Mouse (Mus musculus): Measurements from ENCODE around the gene Tk1. TPM values are rescaled to one million over a fixed set of nuclear protein-coding genes. Genes with fewer than 3 reads are reported as not detected.

The Tk1 gene
- polyA plus RNA-seq, 1 experiment from 2014 or later, result 58.0 TPM

DNA sequence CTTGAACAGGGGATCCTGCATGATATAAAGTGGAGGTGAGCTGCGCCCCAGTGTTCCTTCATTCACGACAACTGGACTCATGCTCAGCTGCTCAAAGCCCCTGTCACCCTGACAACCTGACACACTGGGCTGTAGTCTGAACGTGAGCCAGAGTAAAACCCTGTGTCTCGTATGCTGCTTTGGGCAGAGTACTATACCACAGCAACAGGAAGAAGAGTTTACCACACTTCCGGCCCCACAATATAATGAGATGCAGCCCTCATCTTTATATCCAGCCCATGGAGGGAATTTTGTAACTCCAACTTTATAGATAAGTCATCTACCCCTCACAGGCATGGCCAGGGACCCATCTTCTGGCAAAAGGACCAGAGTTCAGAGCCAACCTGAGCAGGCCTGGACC, 48.8 kb downstream of the Tk1 start:
- Histone ChIP-seq H3K4me3 (ENCODE audit: low read depth, low read length) (no peak overlapping the region), H3K4me2 (replicated peaks; ENCODE audit: low read depth) (no peak overlapping the region), H3K9me3 (ENCODE audit: control insufficient read depth, low read length) (no peaks in the 10 kb centered on the region), H3K9ac (ENCODE audit: low read length) (no peak overlapping the region), H3K36me3 (ENCODE audit: control insufficient read depth, insufficient read depth, low read length) (0 out of 2 replicates have a peak, but pooled peaks cover 2% of the 10 kb centered on the region), H3K4me1 (replicated peaks; ENCODE audit: control insufficient read depth, insufficient read depth) (peaks cover 3% of the 10 kb centered on the region; the same call in 1 of the 2 replicates), H3K27ac (replicated peaks) (no peak overlapping the region), H3K27me3 (ENCODE audit: control insufficient read depth, insufficient read depth, low read length) (no peaks in the 10 kb centered on the region)
- ATAC-seq (ENCODE audit: low FRiP score, low TSS enrichment) (no peak), DNase-seq (ENCODE audit: low spot score) (no peak)
- no peak for TF ChIP-seq EP300 (optimal IDR thresholded peaks at IDR 0.05)
- no peak for TF ChIP-seq CTCF (IDR thresholded peaks at IDR 0.05; ENCODE audit: low read depth)
- WGBS, result 83% methylated on average over 5 of the region's 5 CpGs

DNA sequence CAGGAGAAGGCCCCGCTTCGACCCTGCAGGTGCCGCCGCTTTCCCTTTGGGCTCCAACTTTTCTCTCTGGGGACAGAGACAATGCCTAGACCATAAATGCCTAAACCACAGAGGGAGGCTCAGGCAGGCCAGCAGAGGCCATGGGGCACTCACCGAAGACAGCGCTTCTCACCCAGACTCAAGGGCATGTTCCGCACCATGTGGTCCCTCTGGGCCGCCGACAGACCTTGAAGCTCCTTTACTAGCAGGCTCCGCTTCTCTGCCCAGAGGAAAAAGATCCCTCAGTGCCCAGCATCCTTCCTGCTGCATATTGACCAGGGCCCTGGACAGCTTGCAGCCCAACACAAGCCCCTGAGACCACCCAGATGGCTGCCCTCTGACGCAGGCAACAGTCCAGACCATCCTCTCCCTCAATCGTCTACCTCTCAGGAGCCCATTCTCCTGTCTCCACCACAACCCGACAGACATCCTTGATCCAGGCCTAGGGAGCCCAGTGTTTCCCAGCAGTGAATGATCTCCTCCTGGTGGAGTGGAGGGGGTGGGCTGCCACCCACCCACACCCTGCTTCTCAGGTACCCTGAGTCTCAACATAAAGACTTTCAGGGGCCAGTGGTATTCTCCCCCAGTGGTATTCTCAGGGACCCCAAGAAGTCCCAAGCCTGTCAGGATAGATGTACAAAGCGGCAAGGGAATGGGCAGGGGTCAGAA, 49.7 kb downstream of the Tk1 start:
- Histone ChIP-seq H3K4me1 (replicated peaks; ENCODE audit: control insufficient read depth, insufficient read depth) (0 out of 2 replicates have a peak, but pooled peaks cover 3% of the 10 kb centered on the region), H3K4me3 (ENCODE audit: low read depth, low read length) (no peak overlapping the region), H3K27me3 (ENCODE audit: control insufficient read depth, insufficient read depth, low read length) (no peaks in the 10 kb centered on the region), H3K4me2 (replicated peaks; ENCODE audit: low read depth) (no peak overlapping the region), H3K27ac (replicated peaks) (no peak overlapping the region), H3K9me3 (ENCODE audit: control insufficient read depth, low read length) (no peaks in the 10 kb centered on the region), H3K36me3 (ENCODE audit: control insufficient read depth, insufficient read depth, low read length) (0 out of 2 replicates have a peak, but pooled peaks cover 2% of the 10 kb centered on the region), H3K9ac (ENCODE audit: low read length) (no peak overlapping the region)
- WGBS, result 91% methylated on average over 13 of the region's 14 CpGs
- ATAC-seq (ENCODE audit: low FRiP score, low TSS enrichment) (no peak), DNase-seq (ENCODE audit: low spot score) (no peak)
- TF ChIP-seq CTCF (IDR thresholded peaks at IDR 0.05; ENCODE audit: low read depth) (no peak), EP300 (optimal IDR thresholded peaks at IDR 0.05) (no peak)

DNA sequence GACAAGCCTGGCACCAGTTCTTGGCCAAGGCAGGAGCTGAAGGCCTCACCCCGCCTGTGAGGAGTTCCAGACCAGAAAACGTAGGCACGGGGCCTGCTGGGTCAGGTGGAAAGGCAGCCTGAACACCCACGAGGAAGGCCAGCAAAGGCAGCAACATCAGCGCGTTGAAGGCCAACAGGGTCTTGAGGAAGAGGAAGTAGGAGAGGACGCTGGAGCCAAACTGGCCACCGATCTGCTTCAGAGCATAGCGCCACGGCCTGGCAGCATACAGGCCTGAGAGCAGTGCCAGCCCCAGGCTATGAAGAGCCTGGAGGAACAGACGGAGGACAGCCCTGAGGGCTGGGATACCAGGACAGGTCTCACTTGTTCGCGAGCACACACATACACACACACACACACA, 50.4 kb downstream of the Tk1 start:
- ATAC-seq (ENCODE audit: low FRiP score, low TSS enrichment) (no peak), DNase-seq (ENCODE audit: low spot score) (no peak)
- Histone ChIP-seq H3K27me3 (ENCODE audit: control insufficient read depth, insufficient read depth, low read length) (no peaks in the 10 kb centered on the region), H3K4me1 (replicated peaks; ENCODE audit: control insufficient read depth, insufficient read depth) (no peaks in the 10 kb centered on the region), H3K36me3 (ENCODE audit: control insufficient read depth, insufficient read depth, low read length) (0 out of 2 replicates have a peak, but pooled peaks cover 2% of the 10 kb centered on the region), H3K9ac (ENCODE audit: low read length) (no peak overlapping the region), H3K4me3 (ENCODE audit: low read depth, low read length) (no peak overlapping the region), H3K4me2 (replicated peaks; ENCODE audit: low read depth) (no peak overlapping the region), H3K27ac (replicated peaks) (no peak overlapping the region), H3K9me3 (ENCODE audit: control insufficient read depth, low read length) (no peaks in the 10 kb centered on the region)
- WGBS, result 83% methylated on average over 13 of the region's 13 CpGs
- no peak for TF ChIP-seq CTCF (IDR thresholded peaks at IDR 0.05; ENCODE audit: low read depth)
- TF ChIP-seq EP300 (optimal IDR thresholded peaks at IDR 0.05), result no peak

DNA sequence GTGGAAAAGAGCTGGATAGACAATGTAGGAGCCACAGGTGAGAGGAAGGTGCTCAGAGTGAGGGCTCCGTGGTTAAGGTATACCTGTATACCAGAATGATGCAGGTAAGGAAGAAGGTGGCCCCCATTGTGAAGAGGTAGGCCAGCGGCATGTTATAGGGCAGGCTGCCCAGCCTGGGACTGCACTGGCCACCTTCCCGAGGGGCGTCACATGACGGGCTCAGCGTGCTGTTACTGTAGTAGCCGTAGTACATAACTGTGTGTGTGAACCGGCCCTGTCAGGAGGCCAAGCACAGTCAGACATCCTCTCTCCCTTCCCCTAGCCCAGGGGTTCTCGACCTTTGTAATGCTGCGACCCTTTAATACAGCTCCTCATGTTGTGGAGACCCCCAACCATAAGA, 51.0 kb downstream of the Tk1 start:
- Histone ChIP-seq H3K4me3 (ENCODE audit: low read depth, low read length) (no peak overlapping the region), H3K36me3 (ENCODE audit: control insufficient read depth, insufficient read depth, low read length) (0 out of 2 replicates have a peak, but pooled peaks cover 2% of the 10 kb centered on the region), H3K9me3 (ENCODE audit: control insufficient read depth, low read length) (no peaks in the 10 kb centered on the region), H3K9ac (ENCODE audit: low read length) (no peak overlapping the region), H3K4me2 (replicated peaks; ENCODE audit: low read depth) (no peak overlapping the region), H3K27me3 (ENCODE audit: control insufficient read depth, insufficient read depth, low read length) (no peaks in the 10 kb centered on the region), H3K4me1 (replicated peaks; ENCODE audit: control insufficient read depth, insufficient read depth) (no peaks in the 10 kb centered on the region), H3K27ac (replicated peaks) (no peak overlapping the region)
- 93% methylated on average over 10 of the region's 10 CpGs for WGBS
- DNase-seq (ENCODE audit: low spot score), result no peak
- ATAC-seq (ENCODE audit: low FRiP score, low TSS enrichment), result no peak
- TF ChIP-seq EP300 (optimal IDR thresholded peaks at IDR 0.05) (no peak), CTCF (IDR thresholded peaks at IDR 0.05; ENCODE audit: low read depth) (no peak)

GRCm38 (mm10) chr11:117772352-117772751, 53.5 kb downstream of the Tk1 start:
- no peak overlapping the region for H3K4me3 ChIP-seq (ENCODE audit: low read depth, low read length)
- H3K27me3 ChIP-seq (ENCODE audit: control insufficient read depth, insufficient read depth, low read length), result no peaks in the 10 kb centered on the region
- 94% methylated on average over 7 of the region's 7 CpGs for WGBS
- no peak overlapping the region for H3K27ac ChIP-seq (replicated peaks)
- DNase-seq (ENCODE audit: low spot score) (no peak), ATAC-seq (ENCODE audit: low FRiP score, low TSS enrichment) (no peak)
- H3K4me2 ChIP-seq (replicated peaks; ENCODE audit: low read depth), result no peak overlapping the region
- 0 out of 2 replicates have a peak, but pooled peaks cover 1% of the 10 kb centered on the region for H3K36me3 ChIP-seq (ENCODE audit: control insufficient read depth, insufficient read depth, low read length)
- H3K4me1 ChIP-seq (replicated peaks; ENCODE audit: control insufficient read depth, insufficient read depth), result no peaks in the 10 kb centered on the region
- no peak overlapping the region for H3K9ac ChIP-seq (ENCODE audit: low read length)
- no peaks in the 10 kb centered on the region for H3K9me3 ChIP-seq (ENCODE audit: control insufficient read depth, low read length)
- TF ChIP-seq EP300 (optimal IDR thresholded peaks at IDR 0.05), result no peak
- TF ChIP-seq CTCF (IDR thresholded peaks at IDR 0.05; ENCODE audit: low read depth), result no peak

DNA sequence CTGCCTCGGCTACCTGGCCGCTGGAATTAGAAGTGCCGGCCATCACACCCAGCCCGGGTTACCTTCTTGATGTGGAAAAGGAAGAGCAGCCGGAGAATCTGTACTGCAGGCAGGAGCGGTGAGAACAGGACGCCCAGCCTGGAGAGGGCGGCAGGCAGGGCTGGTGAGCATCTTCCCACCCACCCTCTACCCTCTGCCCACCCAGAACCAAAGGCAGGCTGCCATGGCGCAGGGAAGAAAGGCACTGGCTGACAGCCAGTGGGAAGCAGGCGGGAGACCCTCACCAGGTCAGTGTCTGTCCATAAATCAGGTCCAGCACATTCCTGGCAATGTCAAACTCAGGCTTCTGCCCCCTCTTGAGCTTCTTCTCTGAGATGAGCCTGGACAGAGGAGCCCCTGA, 55.5 kb downstream of the Tk1 start:
- ATAC-seq (ENCODE audit: low FRiP score, low TSS enrichment), result no peak

More for the DNA sequence above, 55.5 kb downstream of the Tk1 start:
- Histone ChIP-seq H3K4me3 (ENCODE audit: low read depth, low read length) (no peak overlapping the region), H3K4me1 (replicated peaks; ENCODE audit: control insufficient read depth, insufficient read depth) (no peaks in the 10 kb centered on the region), H3K27ac (replicated peaks) (no peak overlapping the region), H3K27me3 (ENCODE audit: control insufficient read depth, insufficient read depth, low read length) (no peaks in the 10 kb centered on the region), H3K9me3 (ENCODE audit: control insufficient read depth, low read length) (no peaks in the 10 kb centered on the region), H3K4me2 (replicated peaks; ENCODE audit: low read depth) (no peak overlapping the region), H3K36me3 (ENCODE audit: control insufficient read depth, insufficient read depth, low read length) (no peaks in the 10 kb centered on the region; the same call in 1 of the 2 replicates), H3K9ac (ENCODE audit: low read length) (no peak overlapping the region)
- TF ChIP-seq EP300 (optimal IDR thresholded peaks at IDR 0.05) (no peak), CTCF (IDR thresholded peaks at IDR 0.05; ENCODE audit: low read depth) (no peak)
- 72% methylated on average over 10 of the region's 10 CpGs for WGBS
- DNase-seq (ENCODE audit: low spot score), result no peak
